Mouse (Mus musculus): ENCODE data around the gene Shank1.
"Not testable (repeated sequence)": the region's sequence is repeated elsewhere in the genome, so short reads cannot be mapped to it uniquely, and the experiment has no call there.

Shank1 gene

GRCm38 (mm10) chr7:44309475-44310284 lies at the start of gene Shank1:
TSS of gene Shank1 (plus strand) at chr7:44310253.
- DNase-seq (ENCODE audit: low spot score in 2 of 2): no peak

GRCm38 (mm10) chr7:44260410-44260809 lies 49.6 kb upstream of the Shank1 start:
- no peak for DNase-seq (ENCODE audit: low spot score in 2 of 2)

GRCm38 (mm10) chr7:44261147-44261546 lies 48.9 kb upstream of the Shank1 start, which contains the start of gene Gm15517:
TSS of gene Gm15517 (plus strand) at chr7:44261447.
- no peak for DNase-seq (ENCODE audit: low spot score in 2 of 2)

GRCm38 (mm10) chr7:44262791-44263643 lies 47.0 kb upstream of the Shank1 start:
- DNase-seq (ENCODE audit: low spot score in 2 of 2): peak; percentile 81 to 92

GRCm38 (mm10) chr7:44268117-44268516 lies 41.9 kb upstream of the Shank1 start:
- DNase-seq (ENCODE audit: low spot score in 2 of 2): no peak

- DNase-seq (ENCODE audit: low spot score in 2 of 2): no peak
Measured at GRCm38 (mm10) chr7:44269397-44269796, 40.7 kb upstream of the Shank1 start.

GRCm38 (mm10) chr7:44271309-44271708 lies 38.7 kb upstream of the Shank1 start:
- DNase-seq (ENCODE audit: low spot score in 2 of 2): no peak

- DNase-seq (ENCODE audit: low spot score in 2 of 2): no peak
Measured at GRCm38 (mm10) chr7:44272546-44272945, 37.5 kb upstream of the Shank1 start.

- no peak for DNase-seq (ENCODE audit: low spot score in 2 of 2)
Measured at GRCm38 (mm10) chr7:44273446-44273845, 36.6 kb upstream of the Shank1 start.

GRCm38 (mm10) chr7:44274096-44274495 lies 36.0 kb upstream of the Shank1 start:
- no peak for DNase-seq (ENCODE audit: low spot score in 2 of 2)

GRCm38 (mm10) chr7:44275546-44275945 lies 34.5 kb upstream of the Shank1 start:
- DNase-seq (ENCODE audit: low spot score in 2 of 2): no peak

- DNase-seq (ENCODE audit: low spot score in 2 of 2): no peak
Measured at GRCm38 (mm10) chr7:44276461-44277249, 33.4 kb upstream of the Shank1 start.

- no peak for DNase-seq (ENCODE audit: low spot score in 2 of 2)
Measured at GRCm38 (mm10) chr7:44277250-44277622, 32.8 kb upstream of the Shank1 start.

GRCm38 (mm10) chr7:44280959-44281358 lies 29.1 kb upstream of the Shank1 start:
- no peak for DNase-seq (ENCODE audit: low spot score in 2 of 2)

GRCm38 (mm10) chr7:44281586-44281985 lies 28.5 kb upstream of the Shank1 start:
- no peak for DNase-seq (ENCODE audit: low spot score in 2 of 2)

- DNase-seq (ENCODE audit: low spot score in 2 of 2): no peak
Measured at GRCm38 (mm10) chr7:44287760-44288159, 22.3 kb upstream of the Shank1 start.

- DNase-seq (ENCODE audit: low spot score in 2 of 2): no peak
Measured at GRCm38 (mm10) chr7:44290986-44291385, 19.1 kb upstream of the Shank1 start.

- no peak for DNase-seq (ENCODE audit: low spot score in 2 of 2)
Measured at GRCm38 (mm10) chr7:44291418-44291817, 18.6 kb upstream of the Shank1 start.

GRCm38 (mm10) chr7:44297501-44297900 lies 12.6 kb upstream of the Shank1 start:
- DNase-seq (ENCODE audit: low spot score in 2 of 2): not testable (repeated sequence)

GRCm38 (mm10) chr7:44303346-44304340 lies 6.4 kb upstream of the Shank1 start:
- no peak for DNase-seq (ENCODE audit: low spot score in 2 of 2)

- DNase-seq (ENCODE audit: low spot score in 2 of 2): no peak
Measured at GRCm38 (mm10) chr7:44304463-44304774, 5.6 kb upstream of the Shank1 start.
